Mouse (Mus musculus) spleen, adult 2 months (tissue): ENCODE data around the gene Ube2k.

ENCODE experiments used
- CTCF ChIP-seq: fragments of 200-500 bp; IDR thresholded peaks from 2 replicates; pipeline ENCODE4 v1.5.1; 2011; ENCODE audit warnings: mild to moderate bottlenecking, inconsistent platforms; ENCODE audit not compliant: insufficient read depth, insufficient read length, insufficient replicate concordance; ENCODE audit errors: extremely low read depth
- POLR2A ChIP-seq: fragments of 200-500 bp; IDR thresholded peaks from 2 replicates; pipeline ENCODE4 v1.6.1; 2011; ENCODE audit warnings: low read depth, low read length, inconsistent platforms

- TF ChIP-seq CTCF, result no peak
- TF ChIP-seq POLR2A, result no peak
Observed at GRCm38 (mm10) chr5:65500231-65500630, 36.8 kb upstream of the Ube2k start.
